Mouse (Mus musculus) kidney, adult 2 months (tissue): ENCODE measurements around the gene Il22ra1. TPM values are rescaled to one million over a fixed set of nuclear protein-coding genes. Genes with fewer than 3 reads are reported as not detected.

ENCODE experiments used
- DNase-seq: peaks from one replicate; pipeline ENCODE4 v3.0.0; 2021
- H3K27ac ChIP-seq: fragments of 200-500 bp; 2 replicates; pipeline ENCODE4 v1.5.1; 2012; ENCODE audit warnings: low read depth, low read length, control low read depth, inconsistent platforms; ENCODE audit not compliant: insufficient read depth
- H3K27me3 ChIP-seq: fragments of 200-500 bp; replicated peaks from 2 replicates; pipeline ENCODE4 v1.6.1; 2012; ENCODE audit warnings: mild to moderate bottlenecking, moderate library complexity, low read length, inconsistent platforms; ENCODE audit not compliant: control insufficient read depth, insufficient read depth
- H3K36me3 ChIP-seq: fragments of 200-500 bp; 2 replicates; pipeline ENCODE4 v1.6.1; 2012; ENCODE audit warnings: mild to moderate bottlenecking, moderate library complexity, low read length, inconsistent platforms; ENCODE audit not compliant: control insufficient read depth, insufficient read depth
- H3K4me1 ChIP-seq: fragments of 200-500 bp; 2 replicates; pipeline ENCODE4 v1.6.1; 2011; ENCODE audit warnings: low read length; ENCODE audit not compliant: control insufficient read depth, insufficient read depth
- H3K4me3 ChIP-seq: fragments of 200-500 bp; 2 replicates; pipeline ENCODE4 v1.5.1; 2011; ENCODE audit warnings: mild to moderate bottlenecking, low read depth, low read length, control low read depth; ENCODE audit not compliant: insufficient read depth
- CTCF ChIP-seq: fragments of 200-500 bp; conservative IDR thresholded peaks from 2 replicates; pipeline ENCODE4 v1.5.1; 2011; ENCODE audit warnings: low read depth, mild to moderate bottlenecking, control low read depth, low read length, moderate library complexity, mixed read lengths; ENCODE audit not compliant: insufficient read depth, insufficient read length
- POLR2A ChIP-seq: fragments of 200-500 bp; IDR thresholded peaks from one replicate; pipeline ENCODE4 v1.6.1; 2011; ENCODE audit warnings: low read depth, low read length, control low read depth
- WGBS: fragments of 180-500 bp; shearing (Covaris S2); methylation state at CpG from one replicate; pipeline ENCODE4 v1.1.7; 2018; 5-methylcytosine and 5-hydroxymethylcytosine counted together
- polyA plus RNA-seq: library from polyadenylated mRNA; depleted of rRNA; stranded (reverse); fragments of >200 nt; gene quantifications from 2 replicates; pipeline ENCODE4 v1.2.3, GENCODE M21; 2012

Il22ra1 gene
- polyA plus RNA-seq, 1 experiment: 3.0 TPM

DNA sequence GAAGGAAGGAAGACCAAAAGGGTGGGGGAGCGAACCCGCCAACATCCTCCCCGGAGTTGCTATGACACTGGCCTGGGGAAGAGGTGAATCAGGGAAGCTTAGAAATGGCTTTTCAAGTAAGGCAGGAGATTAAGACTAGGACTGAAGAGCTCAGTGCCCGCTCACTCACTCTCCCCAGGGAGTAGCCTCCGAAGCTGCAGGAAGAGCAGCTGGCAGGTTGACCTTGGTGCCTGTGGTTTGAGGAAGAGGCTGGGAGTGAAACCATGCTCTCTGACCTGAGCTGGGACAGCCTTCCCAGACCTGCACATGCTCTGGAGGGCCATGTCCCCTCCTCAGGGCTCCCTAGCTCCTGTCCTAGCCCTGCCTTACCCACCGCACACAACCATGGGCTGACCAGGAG lies 30.9 kb downstream of the Il22ra1 start:
- 54% methylated on average over 6 of the region's 6 CpGs for WGBS
- DNase-seq: no peak
- H3K36me3 ChIP-seq: no peaks in the 10 kb centered on the region
- no peaks in the 10 kb centered on the region for H3K27me3 ChIP-seq
- no peak overlapping the region for H3K27ac ChIP-seq
- H3K4me1 ChIP-seq: peaks cover 4% of the 10 kb centered on the region; the same call in 1 of the 2 replicates
- no peak overlapping the region for H3K4me3 ChIP-seq
- TF ChIP-seq POLR2A (no peak), CTCF (no peak)

GRCm38 (mm10) chr4:135759356-135759976 lies 31.5 kb downstream of the Il22ra1 start, which contains the start of gene Myom3:
TSS of gene Myom3 (plus strand) at chr4:135759715.
- no peak within 1 kb of the TSS for H3K4me3 ChIP-seq
- H3K27me3 ChIP-seq: no peaks in the 10 kb centered on the region
- no peak within 1 kb of the TSS for H3K27ac ChIP-seq
- 57% methylated on average over 10 of the region's 10 CpGs for WGBS
- TF ChIP-seq POLR2A: no peak
- no peak for TF ChIP-seq CTCF
- H3K4me1 ChIP-seq: peaks cover 4% of the 10 kb centered on the region; the same call in 1 of the 2 replicates
- H3K36me3 ChIP-seq: no peaks in the 10 kb centered on the region
- no peak for DNase-seq

DNA sequence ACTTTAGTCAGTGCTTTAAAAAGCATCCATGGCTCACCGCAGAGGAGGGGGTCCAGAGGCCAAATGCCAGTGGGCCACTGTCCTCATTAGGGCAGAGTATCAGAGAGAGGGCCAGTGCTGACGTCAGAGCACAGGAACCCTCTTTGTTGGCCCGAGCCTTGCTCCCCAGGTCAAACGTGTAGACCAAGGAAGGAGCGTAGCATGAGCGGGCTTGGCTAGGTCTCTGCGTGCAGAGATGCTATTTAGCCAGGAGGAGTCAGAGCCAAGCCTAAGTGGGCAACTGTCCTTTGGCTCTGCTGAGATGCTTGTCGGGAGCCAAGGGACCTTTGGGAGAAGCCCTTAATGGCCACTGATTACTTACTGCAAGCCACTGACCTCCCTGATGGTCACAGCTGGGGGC lies 33.1 kb downstream of the Il22ra1 start:
- Histone ChIP-seq H3K27me3 (no peaks in the 10 kb centered on the region), H3K27ac (no peak overlapping the region; the same call in 1 of the 2 replicates), H3K4me1 (peaks cover 4% of the 10 kb centered on the region; the same call in 1 of the 2 replicates), H3K4me3 (no peak overlapping the region), H3K36me3 (no peaks in the 10 kb centered on the region)
- TF ChIP-seq CTCF: no peak
- no peak for TF ChIP-seq POLR2A
- 60% methylated on average over 8 of the region's 8 CpGs for WGBS
- peak; percentile 48 for DNase-seq

GRCm38 (mm10) chr4:135761569-135761968 lies 33.6 kb downstream of the Il22ra1 start:
- TF ChIP-seq CTCF (no peak), POLR2A (no peak)
- peak overlapping the region; percentile 57; the same call in 1 of the 2 replicates for H3K27ac ChIP-seq
- no peak overlapping the region for H3K4me3 ChIP-seq
- WGBS: 53% methylated on average over 7 of the region's 7 CpGs
- peak; percentile 83 for DNase-seq
- no peaks in the 10 kb centered on the region for H3K36me3 ChIP-seq
- H3K27me3 ChIP-seq: no peaks in the 10 kb centered on the region
- H3K4me1 ChIP-seq: peaks cover 4% of the 10 kb centered on the region; the same call in 1 of the 2 replicates

DNA sequence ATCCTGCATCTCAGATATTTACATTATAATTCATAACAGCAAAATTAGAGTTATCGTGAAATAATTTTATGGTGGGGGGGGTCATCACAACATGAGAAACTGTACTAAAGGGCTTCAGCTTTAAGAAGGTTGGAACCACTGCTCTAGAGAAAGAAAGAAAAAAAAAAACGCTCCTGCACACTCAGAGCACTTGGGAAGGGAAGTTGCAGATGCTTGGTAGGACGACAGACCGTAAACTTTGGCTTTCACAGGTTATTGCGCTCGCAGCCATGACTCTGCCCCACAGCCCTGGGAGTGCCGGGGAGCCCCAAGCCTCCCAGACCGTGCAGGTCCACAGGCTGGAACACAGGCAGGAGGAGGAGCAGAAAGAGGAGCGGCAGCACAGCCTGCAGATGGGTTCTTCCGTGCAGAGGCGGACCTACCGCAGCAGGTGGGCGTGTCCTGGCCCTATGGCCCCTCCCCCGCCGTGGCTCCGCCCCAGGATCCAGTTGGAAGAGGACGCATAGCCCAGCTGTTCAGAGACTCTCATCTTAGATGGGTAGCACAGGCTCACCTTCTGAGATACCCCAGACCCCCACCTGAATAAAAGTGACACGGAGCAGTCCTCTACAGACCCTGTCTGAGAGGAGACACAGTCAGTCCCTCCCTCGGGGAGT lies 34.4 kb downstream of the Il22ra1 start:
- Histone ChIP-seq H3K27ac (peak overlapping the region; percentile 57; the same call in 1 of the 2 replicates), H3K4me1 (peaks cover 4% of the 10 kb centered on the region; the same call in 1 of the 2 replicates), H3K36me3 (no peaks in the 10 kb centered on the region), H3K27me3 (no peaks in the 10 kb centered on the region), H3K4me3 (no peak overlapping the region; the same call in 1 of the 2 replicates)
- TF ChIP-seq POLR2A (no peak), CTCF (no peak)
- DNase-seq: peak; percentile 90
- WGBS: 8% methylated on average over 19 of the region's 19 CpGs

- TF ChIP-seq POLR2A: no peak
- TF ChIP-seq CTCF: no peak
- no peak for DNase-seq
- H3K27me3 ChIP-seq: no peaks in the 10 kb centered on the region
- 95% methylated on average over 13 of the region's 13 CpGs for WGBS
- peaks cover 4% of the 10 kb centered on the region; the same call in 1 of the 2 replicates for H3K4me1 ChIP-seq
- H3K27ac ChIP-seq: no peak overlapping the region
- H3K4me3 ChIP-seq: no peak overlapping the region
- H3K36me3 ChIP-seq: no peaks in the 10 kb centered on the region
Measured at GRCm38 (mm10) chr4:135764700-135765099, 36.7 kb downstream of the Il22ra1 start.

DNA sequence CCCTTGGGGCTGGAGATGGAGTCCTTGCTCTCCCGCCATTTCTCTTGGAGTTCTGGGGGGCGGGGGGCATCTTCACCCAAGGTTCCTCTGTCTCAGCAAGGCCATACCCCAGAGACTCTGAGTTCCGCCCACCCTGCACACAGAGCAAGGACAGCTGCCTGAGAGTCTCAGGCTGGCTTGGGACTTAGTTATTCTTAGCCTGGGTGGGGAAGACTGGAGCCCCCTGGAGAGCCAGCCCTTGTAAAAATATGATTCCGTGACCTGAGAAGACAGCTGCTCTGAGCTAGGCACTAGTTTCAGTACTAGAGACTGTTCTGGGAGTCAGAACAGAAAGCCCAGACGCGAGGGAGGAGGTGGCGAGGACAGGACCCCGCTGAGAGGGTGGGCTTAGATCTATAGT lies 37.7 kb downstream of the Il22ra1 start:
- DNase-seq: no peak
- no peak overlapping the region for H3K27ac ChIP-seq
- TF ChIP-seq CTCF: no peak
- no peak for TF ChIP-seq POLR2A
- H3K36me3 ChIP-seq: no peaks in the 10 kb centered on the region
- H3K4me3 ChIP-seq: no peak overlapping the region
- WGBS: 82% methylated on average over 8 of the region's 8 CpGs
- H3K27me3 ChIP-seq: no peaks in the 10 kb centered on the region
- peaks cover 4% of the 10 kb centered on the region; the same call in 1 of the 2 replicates for H3K4me1 ChIP-seq
